Mouse (Mus musculus) heart, postnatal 10 days (tissue): ENCODE results near the gene Defb45. TPM values are rescaled to one million over a fixed set of nuclear protein-coding genes. Genes with fewer than 3 reads are reported as not detected.

Source experiments
- DNase-seq, 2 experiments: peaks; one replicate each; pipeline ENCODE4 v3.0.0; 2021
- intact Hi-C: fragments of 180-260 bp; cut with DNase I; formaldehyde crosslinking; loops from one replicate; pipeline ENCODE4 v1.15.1; 2025
- total RNA-seq, 2 experiments: library from RNA; stranded (reverse); gene quantifications; 2 replicates each; pipeline ENCODE4 v1.2.3; 2021

Gene Defb45
- total RNA-seq: not detected

GRCm38 (mm10) chr2:152599299-152599698, at the start of gene Defb45:
Defb45 (minus strand) TSS chr2:152599399.
- intact Hi-C loops: no loop called here
- DNase-seq: no peak

GRCm38 (mm10) chr2:152639406-152640113, 40.4 kb upstream of the Defb45 start:
- DNase-seq: peak; percentile 71 to 75
- intact Hi-C loops: no loop called here

- no peak for DNase-seq
- intact Hi-C loops: no loop called here
Observed at GRCm38 (mm10) chr2:152638865-152639264, 39.7 kb upstream of the Defb45 start.

GRCm38 (mm10) chr2:152637381-152637780, 38.2 kb upstream of the Defb45 start:
- intact Hi-C loops: no loop called here
- DNase-seq: no peak

- intact Hi-C loops: no loop called here
- no peak for DNase-seq
Observed at GRCm38 (mm10) chr2:152637006-152637322, 37.8 kb upstream of the Defb45 start.

- peak; percentile 89 for DNase-seq
- intact Hi-C loops: no loop called here
Observed at GRCm38 (mm10) chr2:152636246-152637005, 37.2 kb upstream of the Defb45 start.

GRCm38 (mm10) chr2:152634311-152634710, 35.1 kb upstream of the Defb45 start:
- intact Hi-C loops: no loop called here
- no peak for DNase-seq

GRCm38 (mm10) chr2:152633334-152633733, 34.1 kb upstream of the Defb45 start:
- no peak for DNase-seq
- intact Hi-C loops: no loop called here

- no peak for DNase-seq
- intact Hi-C loops: no loop called here
Observed at GRCm38 (mm10) chr2:152629904-152630303, 30.7 kb upstream of the Defb45 start.

- intact Hi-C loops: no loop called here
- no peak for DNase-seq
Observed at GRCm38 (mm10) chr2:152629239-152629638, 30.0 kb upstream of the Defb45 start.

GRCm38 (mm10) chr2:152628066-152628465, 28.9 kb upstream of the Defb45 start:
- DNase-seq: peak; percentile 37 to 51
- intact Hi-C loops: no loop called here

- peak; percentile 52 to 64 for DNase-seq
- intact Hi-C loops: no loop called here
Observed at GRCm38 (mm10) chr2:152626774-152627591, 27.8 kb upstream of the Defb45 start, which contains the start of gene Rem1. Rem1 (plus strand) TSS chr2:152626951.

- intact Hi-C loops: no loop called here
- no peak for DNase-seq
Observed at GRCm38 (mm10) chr2:152625256-152625655, 26.1 kb upstream of the Defb45 start.

- DNase-seq: no peak
Observed at GRCm38 (mm10) chr2:152624566-152624965, 25.4 kb upstream of the Defb45 start.

GRCm38 (mm10) chr2:152622953-152623352, 23.8 kb upstream of the Defb45 start, which contains the start of gene Defb25:
Defb25 (minus strand) TSS chr2:152623053.
- intact Hi-C loops: loop anchor here (5.0 kb wide), 1 partner anchor 209 kb away; the partner anchor contains the start of gene Bcl2l1
- DNase-seq: no peak

More at GRCm38 (mm10) chr2:152624566-152624965, 25.4 kb upstream of the Defb45 start:
- intact Hi-C loops: loop anchor here (5.0 kb wide), 1 partner anchor 208 kb away; the partner anchor contains the start of gene Bcl2l1

- intact Hi-C loops: loop anchor here (5.0 kb wide), 1 partner anchor 210 kb away; the partner anchor contains the start of gene Bcl2l1
Observed at GRCm38 (mm10) chr2:152622151-152622550, 23.0 kb upstream of the Defb45 start.

GRCm38 (mm10) chr2:152620367-152621134, 21.4 kb upstream of the Defb45 start:
- DNase-seq: peak in 1 of 2 experiments; percentile 31

More at GRCm38 (mm10) chr2:152622151-152622550, 23.0 kb upstream of the Defb45 start:
- no peak for DNase-seq

GRCm38 (mm10) chr2:152617374-152617773, 18.2 kb upstream of the Defb45 start:
- intact Hi-C loops: loop anchor here (5.0 kb wide), 1 partner anchor 60 kb away; no protein-coding TSS in a partner anchor
- DNase-seq: no peak

More at GRCm38 (mm10) chr2:152620367-152621134, 21.4 kb upstream of the Defb45 start:
- intact Hi-C loops: loop anchor here (5.0 kb wide), 1 partner anchor 212 kb away; the partner anchor contains the start of gene Bcl2l1

- intact Hi-C loops: loop anchor here (5.0 kb wide), 1 partner anchor 61 kb away; no protein-coding TSS in a partner anchor
- no peak for DNase-seq
Observed at GRCm38 (mm10) chr2:152616470-152616869, 17.3 kb upstream of the Defb45 start.

- peak; percentile 78 to 81 for DNase-seq
- intact Hi-C loops: loop anchor here (1.0 to 5.0 kb wide), 2 partner anchors 42 to 62 kb away; no protein-coding TSS in a partner anchor
Observed at GRCm38 (mm10) chr2:152615563-152615962, 16.4 kb upstream of the Defb45 start.
